Mouse (Mus musculus) midbrain, embryonic 11.5 days (tissue): ENCODE data around the gene Amigo2. TPM values are rescaled to one million over a fixed set of nuclear protein-coding genes. Genes with fewer than 3 reads are reported as not detected.
A peak's percentile ranks its signal among the peaks of the same experiment; 100 is the strongest.

Experiments used
- ATAC-seq: fragments of 200-750 bp; cut with Nextera tagmentation; 2 replicates; pipeline ENCODE4 v1.8.0; 2017; ENCODE audit warnings: moderate TSS enrichment, moderate library complexity; ENCODE audit not compliant: low FRiP score
- DNase-seq: peaks from one replicate; pipeline ENCODE4 v3.0.0; 2015; ENCODE audit warnings: low spot score; ENCODE audit errors: missing footprints
- H3K27ac ChIP-seq: fragments of 300-500 bp; sonication (generic); 2 replicates; pipeline ENCODE4 v1.5.1; 2014; ENCODE audit warnings: low read depth, low read length
- H3K27me3 ChIP-seq: fragments of 300-500 bp; sonication (generic); 2 replicates; pipeline ENCODE4 v1.6.1; 2014; ENCODE audit warnings: mild to moderate bottlenecking, low read length, moderate library complexity, mixed read lengths; ENCODE audit not compliant: control insufficient read depth, insufficient read depth
- H3K36me3 ChIP-seq: fragments of 300-500 bp; sonication (generic); 2 replicates; pipeline ENCODE4 v1.6.1; 2014; ENCODE audit warnings: mild to moderate bottlenecking, low read length, moderate library complexity, mixed read lengths; ENCODE audit not compliant: control insufficient read depth, insufficient read depth
- H3K4me1 ChIP-seq: fragments of 300-500 bp; sonication (generic); 2 replicates; pipeline ENCODE4 v1.6.1; 2014; ENCODE audit warnings: low read length; ENCODE audit not compliant: control insufficient read depth, insufficient read depth
- H3K4me2 ChIP-seq: fragments of 300-500 bp; sonication (generic); 2 replicates; pipeline ENCODE4 v1.6.1; 2014; ENCODE audit warnings: mild to moderate bottlenecking, moderate library complexity
- H3K4me3 ChIP-seq: fragments of 300-500 bp; sonication (generic); 2 replicates; pipeline ENCODE4 v1.5.1; 2014; ENCODE audit warnings: low read depth, low read length
- H3K9ac ChIP-seq: fragments of 300-500 bp; sonication (generic); 2 replicates; pipeline ENCODE4 v1.6.1; 2014; ENCODE audit warnings: low read length
- H3K9me3 ChIP-seq: fragments of 300-500 bp; sonication (generic); 2 replicates; pipeline ENCODE4 v1.6.1; 2016; ENCODE audit warnings: low read length; ENCODE audit not compliant: control insufficient read depth
- WGBS: fragments of 180-500 bp; shearing (Covaris S2); extraction: QIAGEN DNeasy Blood & Tissue Kit; methylation state at CpG from one replicate; pipeline ENCODE4 v1.1.7; 2014; 5-methylcytosine and 5-hydroxymethylcytosine counted together
- polyA plus RNA-seq: library from polyadenylated mRNA; unstranded; fragments of >200 nt; fragmentation: Nextera tagmentation; extraction: Ambion mirVana; gene quantifications from 2 replicates; pipeline ENCODE4 v1.2.1, GENCODE M21; 2014

Amigo2 gene
- polyA plus RNA-seq = 5.9 and 6.6 TPM in 2 replicates

DNA sequence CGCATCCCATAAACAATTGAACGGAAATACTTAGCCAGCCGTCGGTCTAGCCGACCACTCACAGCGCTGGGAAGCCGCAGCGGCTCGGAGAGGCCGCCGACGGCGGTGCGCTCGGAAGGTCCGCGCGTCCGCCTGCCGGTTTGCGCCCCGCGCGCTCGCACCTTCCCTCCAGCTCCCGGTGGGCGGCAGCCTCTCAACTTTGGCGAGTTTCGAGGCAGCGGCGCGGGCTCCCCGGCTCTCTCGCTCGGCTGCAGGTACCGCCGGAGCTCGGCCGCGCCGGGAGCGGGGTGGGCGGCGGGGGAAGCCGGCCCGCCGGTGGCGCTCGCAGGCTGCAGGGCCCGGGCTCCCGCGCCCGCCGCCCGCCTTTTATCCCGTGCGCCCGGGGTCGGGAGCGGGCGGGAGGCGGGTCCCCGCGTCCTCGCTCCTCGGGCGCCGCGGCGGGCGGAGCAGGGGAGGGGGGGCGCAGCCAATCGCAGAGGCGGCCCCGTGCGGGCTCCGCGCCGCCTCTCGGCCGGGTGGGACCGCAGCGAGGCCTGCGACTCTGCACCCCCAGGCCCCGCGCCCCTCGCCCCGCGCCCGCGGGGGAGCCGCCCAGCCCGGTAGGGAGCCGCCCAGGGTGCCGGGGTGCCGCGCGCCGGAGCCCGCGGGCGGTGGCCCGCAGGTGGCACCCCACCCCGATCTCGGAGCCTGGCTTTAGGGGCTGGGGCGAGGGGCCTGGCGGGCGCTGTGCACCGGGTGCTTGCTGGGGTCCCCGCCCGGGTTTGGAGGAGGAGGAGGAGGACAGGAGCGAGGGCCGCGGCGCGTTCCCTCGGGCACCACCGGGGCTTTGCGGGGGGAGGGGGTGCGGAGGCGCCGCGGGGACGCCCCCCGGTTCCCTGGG, at the start of gene Amigo2, which contains the start of gene Pced1b:
Gene Amigo2, minus strand, starts transcription at position 377 of the 880 bp plus-strand sequence.
Gene Pced1b, plus strand, starts transcription at position 197 of the 880 bp plus-strand sequence.
- H3K9me3 ChIP-seq = no peaks in the 10 kb centered on the region
- H3K27me3 ChIP-seq = peaks cover 5% of the 10 kb centered on the region; the same call in 1 of the 2 replicates
- peak within 1 kb of the TSS; percentile 48; the same call in 1 of the 2 replicates for H3K27ac ChIP-seq
- H3K9ac ChIP-seq = peak within 1 kb of the TSS; percentile 78
- peak within 1 kb of the TSS; percentile 59 for H3K4me2 ChIP-seq
- H3K4me3 ChIP-seq = peak within 1 kb of the TSS; percentile 75
- ATAC-seq (peak; percentile 93), DNase-seq (peak; percentile 96)
- no peaks in the 10 kb centered on the region for H3K36me3 ChIP-seq
- under 1% methylated on average over 113 of the region's 125 CpGs for WGBS
- H3K4me1 ChIP-seq = no peaks in the 10 kb centered on the region

DNA sequence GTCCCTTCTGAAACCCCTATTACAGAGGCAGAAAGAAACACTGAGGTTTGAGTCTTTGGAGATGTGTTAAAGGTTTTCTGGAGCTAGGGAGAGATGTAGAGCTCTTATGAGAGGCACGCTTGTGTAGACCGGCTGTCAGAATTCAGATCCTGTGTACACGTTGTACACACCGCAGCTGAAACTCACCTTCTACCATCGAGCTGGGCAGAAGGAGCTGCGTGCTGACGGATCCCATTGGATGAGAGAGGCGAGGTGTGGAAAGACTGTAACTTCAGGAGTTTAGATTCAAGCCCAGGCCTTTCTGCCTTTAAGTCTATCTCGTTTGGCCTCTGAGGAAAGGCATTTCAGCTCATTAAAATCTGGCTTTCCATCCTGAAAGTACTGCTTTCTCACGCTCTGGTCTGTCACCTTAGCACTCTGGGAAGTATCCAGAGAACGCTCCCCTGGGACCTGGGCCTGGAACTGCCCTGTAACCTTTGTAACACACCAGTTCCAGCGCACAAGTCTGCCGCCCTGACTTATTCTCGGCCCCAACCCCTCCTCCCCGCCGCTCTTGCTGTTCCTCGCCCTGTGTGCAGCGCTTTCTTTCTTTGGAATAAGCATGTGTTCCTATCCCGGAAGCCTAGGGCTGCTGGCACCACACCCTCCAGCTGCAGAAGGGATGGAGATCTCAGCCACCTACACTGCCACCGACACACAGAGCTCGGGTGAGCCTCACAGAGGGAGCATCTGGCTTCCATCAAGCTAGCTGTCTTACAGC, 44.4 kb upstream of the Amigo2 start:
- Histone ChIP-seq H3K36me3 (no peaks in the 10 kb centered on the region), H3K4me1 (no peaks in the 10 kb centered on the region), H3K9me3 (no peaks in the 10 kb centered on the region), H3K9ac (no peak overlapping the region), H3K27me3 (no peaks in the 10 kb centered on the region), H3K4me3 (no peak overlapping the region), H3K27ac (no peak overlapping the region), H3K4me2 (no peak overlapping the region)
- WGBS = 83% methylated on average over 21 of the region's 21 CpGs
- ATAC-seq = no peak
- peak; percentile 67 for DNase-seq

- Histone ChIP-seq H3K27ac (no peak overlapping the region), H3K27me3 (no peaks in the 10 kb centered on the region), H3K4me2 (no peak overlapping the region), H3K9me3 (no peaks in the 10 kb centered on the region), H3K36me3 (no peaks in the 10 kb centered on the region), H3K4me3 (no peak overlapping the region), H3K4me1 (no peaks in the 10 kb centered on the region), H3K9ac (no peak overlapping the region)
- ATAC-seq (no peak), DNase-seq (peak; percentile 59)
- WGBS = 92% methylated on average over 6 of the region's 6 CpGs
Measured at GRCm38 (mm10) chr15:97290351-97290750, 43.3 kb upstream of the Amigo2 start.

- H3K9ac ChIP-seq = no peak overlapping the region
- no peaks in the 10 kb centered on the region for H3K9me3 ChIP-seq
- no peak for ATAC-seq
- no peaks in the 10 kb centered on the region for H3K4me1 ChIP-seq
- no peaks in the 10 kb centered on the region for H3K27me3 ChIP-seq
- no peak overlapping the region for H3K4me2 ChIP-seq
- no peak overlapping the region for H3K27ac ChIP-seq
- peak; percentile 60 for DNase-seq
- no peaks in the 10 kb centered on the region for H3K36me3 ChIP-seq
- 89% methylated on average over 4 of the region's 4 CpGs for WGBS
- H3K4me3 ChIP-seq = no peak overlapping the region
Measured at GRCm38 (mm10) chr15:97289176-97289575, 42.1 kb upstream of the Amigo2 start.

GRCm38 (mm10) chr15:97288690-97289089, 41.6 kb upstream of the Amigo2 start:
- WGBS = 86% methylated on average over 13 of the region's 13 CpGs
- no peak overlapping the region for H3K4me2 ChIP-seq
- H3K27ac ChIP-seq = no peak overlapping the region
- no peak overlapping the region for H3K4me3 ChIP-seq
- no peaks in the 10 kb centered on the region for H3K4me1 ChIP-seq
- ATAC-seq = no peak
- no peaks in the 10 kb centered on the region for H3K27me3 ChIP-seq
- no peaks in the 10 kb centered on the region for H3K36me3 ChIP-seq
- H3K9ac ChIP-seq = no peak overlapping the region
- DNase-seq = peak; percentile 31
- no peaks in the 10 kb centered on the region for H3K9me3 ChIP-seq

- WGBS = 88% methylated on average over 5 of the region's 5 CpGs
- no peak overlapping the region for H3K27ac ChIP-seq
- ATAC-seq (no peak), DNase-seq (peak; percentile 69)
- H3K27me3 ChIP-seq = no peaks in the 10 kb centered on the region
- peaks cover under 1% of the 10 kb centered on the region for H3K4me1 ChIP-seq
- no peak overlapping the region for H3K4me2 ChIP-seq
- no peak overlapping the region for H3K9ac ChIP-seq
- H3K4me3 ChIP-seq = no peak overlapping the region
- no peaks in the 10 kb centered on the region for H3K36me3 ChIP-seq
- H3K9me3 ChIP-seq = no peaks in the 10 kb centered on the region
Measured at GRCm38 (mm10) chr15:97287436-97288143, 40.5 kb upstream of the Amigo2 start.

DNA sequence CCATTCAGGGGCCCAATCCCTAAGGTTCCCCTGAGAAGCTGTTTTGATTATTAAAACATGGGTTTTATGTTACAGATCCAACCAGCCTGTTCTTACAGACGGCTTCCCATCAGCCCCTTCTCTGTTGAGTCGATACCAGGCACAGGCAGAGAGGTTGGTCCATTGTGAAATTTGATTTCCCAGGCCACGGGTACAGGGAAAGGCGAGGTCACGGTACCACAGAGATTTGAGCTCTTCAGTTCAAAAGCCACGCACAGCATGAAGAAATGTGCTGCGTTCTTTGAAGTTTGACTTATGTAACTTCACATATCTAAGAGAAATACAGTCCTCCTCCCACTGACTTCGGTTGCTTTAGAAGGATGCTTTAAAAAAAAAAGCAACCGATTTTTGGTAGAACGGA, 39.6 kb upstream of the Amigo2 start:
- no peak overlapping the region for H3K4me3 ChIP-seq
- ATAC-seq (no peak), DNase-seq (peak; percentile 39)
- H3K9ac ChIP-seq = no peak overlapping the region
- H3K9me3 ChIP-seq = no peaks in the 10 kb centered on the region
- no peaks in the 10 kb centered on the region for H3K27me3 ChIP-seq
- H3K4me1 ChIP-seq = peaks cover 6% of the 10 kb centered on the region
- no peak overlapping the region for H3K4me2 ChIP-seq
- no peaks in the 10 kb centered on the region for H3K36me3 ChIP-seq
- WGBS = 80% methylated on average over 10 of the region's 10 CpGs
- H3K27ac ChIP-seq = no peak overlapping the region

GRCm38 (mm10) chr15:97285665-97286212, 38.7 kb upstream of the Amigo2 start:
- no peaks in the 10 kb centered on the region for H3K27me3 ChIP-seq
- H3K27ac ChIP-seq = no peak overlapping the region
- peak; percentile 47 for DNase-seq
- 92% methylated on average over 10 of the region's 10 CpGs for WGBS
- no peaks in the 10 kb centered on the region for H3K36me3 ChIP-seq
- H3K9me3 ChIP-seq = no peaks in the 10 kb centered on the region
- no peak overlapping the region for H3K9ac ChIP-seq
- H3K4me1 ChIP-seq = peaks cover 6% of the 10 kb centered on the region
- no peak for ATAC-seq
- no peak overlapping the region for H3K4me3 ChIP-seq
- no peak overlapping the region for H3K4me2 ChIP-seq
